Mouse (Mus musculus): ENCODE measurements around the gene Rnase4. TPM values are rescaled to one million over a fixed set of nuclear protein-coding genes. Genes with fewer than 3 reads are reported as not detected.

The Rnase4 gene
- total and polyA plus RNA-seq, 3 experiments, result 47.9 to 90.9 (median 59.6) TPM

- H3K4me1 ChIP-seq (ENCODE audit: control insufficient read depth, insufficient read depth, low read length), result peaks cover 1% of the 10 kb centered on the region; the same call in 1 of the 2 replicates
- H3K79me2 ChIP-seq (replicated peaks; ENCODE audit: control insufficient read depth, insufficient read depth, low read length), result no peaks in the 10 kb centered on the region
- peak overlapping the region; percentile 76 for H3K4me3 ChIP-seq
- H3K9ac ChIP-seq (ENCODE audit: low read depth, low read length), result peak overlapping the region; percentile 68
- TF ChIP-seq EP300 (IDR thresholded peaks at IDR 0.05; ENCODE audit: insufficient read depth, low read depth, low read length), result no peak
- TF ChIP-seq POLR2A (IDR thresholded peaks at IDR 0.05; ENCODE audit: insufficient read depth, low read depth, low read length), result no peak
- no peak for TF ChIP-seq CTCF (IDR thresholded peaks at IDR 0.05)
- intact Hi-C loops (cut with DNase I), result loop anchor here (1.0 kb wide), 1 partner anchor 282 kb away; the partner anchor contains the start of genes Ccnb1ip1 and Parp2
- WGBS, result under 1% methylated on average over 15 of the region's 15 CpGs
- H3K27ac ChIP-seq, result peak overlapping the region; percentile 96
- no peak for DNase-seq
- no peaks in the 10 kb centered on the region for H3K36me3 ChIP-seq (ENCODE audit: control insufficient read depth, insufficient read depth, low read length)
- no peaks in the 10 kb centered on the region for H3K27me3 ChIP-seq (ENCODE audit: control insufficient read depth, insufficient read depth, low read length)
Observed at GRCm38 (mm10) chr14:51089674-51090076, 1.2 kb upstream of the Rnase4 start.

DNA sequence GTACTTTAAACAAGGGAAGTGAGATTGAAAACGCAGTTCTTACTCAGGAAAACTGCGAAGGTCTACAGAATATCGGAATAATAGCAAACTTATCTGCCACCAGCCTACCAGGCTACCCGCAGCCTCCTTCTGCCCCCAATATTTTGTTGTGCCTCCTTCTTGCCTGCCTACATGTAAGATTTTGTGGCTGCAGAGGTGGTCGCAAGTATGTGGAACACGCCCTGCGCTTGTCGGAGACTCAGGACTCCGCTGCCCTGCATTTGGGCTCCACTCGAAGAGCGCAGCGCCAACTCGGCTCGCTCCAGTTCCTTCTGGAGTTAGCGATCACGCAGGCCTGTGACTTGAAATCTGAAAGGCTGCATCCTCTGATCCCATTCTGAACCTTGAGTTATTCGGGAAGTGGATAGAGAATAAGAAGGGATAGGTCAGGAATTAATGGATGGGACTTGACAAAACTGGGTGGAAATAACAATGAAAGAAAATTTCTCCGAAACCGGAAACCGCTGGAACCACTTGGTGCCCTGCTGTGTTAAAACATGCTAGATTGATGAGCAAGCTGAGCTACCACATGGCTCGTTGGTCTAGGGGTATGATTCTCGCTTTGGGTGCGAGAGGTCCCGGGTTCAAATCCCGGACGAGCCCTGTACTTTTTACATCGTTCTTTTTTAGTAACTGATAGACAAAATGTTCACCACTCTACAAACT, 648 bp upstream of the Rnase4 start:
- Histone ChIP-seq H3K9ac (ENCODE audit: low read depth, low read length) (peak overlapping the region; percentile 71), H3K4me3 (peak overlapping the region; percentile 76), H3K27ac (peak overlapping the region; percentile 96), H3K36me3 (ENCODE audit: control insufficient read depth, insufficient read depth, low read length) (no peaks in the 10 kb centered on the region), H3K27me3 (ENCODE audit: control insufficient read depth, insufficient read depth, low read length) (no peaks in the 10 kb centered on the region), H3K79me2 (replicated peaks; ENCODE audit: control insufficient read depth, insufficient read depth, low read length) (no peaks in the 10 kb centered on the region), H3K4me1 (ENCODE audit: control insufficient read depth, insufficient read depth, low read length) (peaks cover 1% of the 10 kb centered on the region; the same call in 1 of the 2 replicates)
- TF ChIP-seq CTCF (IDR thresholded peaks at IDR 0.05) (no peak), POLR2A (IDR thresholded peaks at IDR 0.05; ENCODE audit: insufficient read depth, low read depth, low read length) (no peak), EP300 (IDR thresholded peaks at IDR 0.05; ENCODE audit: insufficient read depth, low read depth, low read length) (peak; percentile 82)
- DNase-seq, result peak; percentile 84 to 88
- under 1% methylated on average over 27 of the region's 27 CpGs for WGBS
- intact Hi-C loops (cut with DNase I), result loop anchor here (1.0 kb wide), 1 partner anchor 283 kb away; the partner anchor contains the start of genes Ccnb1ip1 and Parp2

DNA sequence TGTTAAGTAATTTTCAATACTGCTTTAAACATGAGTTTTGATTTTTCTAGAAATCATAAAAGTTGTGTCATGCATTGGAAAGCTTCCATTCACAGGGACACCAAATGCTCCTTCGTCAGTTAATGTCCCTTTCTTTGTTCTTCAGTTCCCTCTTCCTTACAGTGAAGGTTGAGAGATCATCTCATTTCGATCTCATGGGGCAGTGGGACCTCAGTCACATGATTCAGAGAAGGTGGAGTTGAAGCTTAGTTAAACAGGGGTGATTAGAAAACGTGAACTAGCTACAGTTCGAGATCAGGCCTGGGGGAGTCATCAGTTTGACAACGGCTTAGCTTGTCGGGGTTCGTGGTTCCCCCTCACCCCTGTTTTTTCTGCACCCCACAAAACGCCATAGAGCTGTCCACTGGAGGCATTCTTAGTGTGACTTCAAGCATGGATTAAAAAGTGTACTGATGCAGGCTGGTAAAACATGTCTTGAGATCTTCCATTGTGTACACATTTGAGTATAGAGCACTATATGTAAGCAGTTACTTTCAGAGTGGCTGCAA, 1.3 kb downstream of the Rnase4 start:
- Histone ChIP-seq H3K79me2 (replicated peaks; ENCODE audit: control insufficient read depth, insufficient read depth, low read length) (no peaks in the 10 kb centered on the region), H3K27ac (peak overlapping the region; percentile 96), H3K4me1 (ENCODE audit: control insufficient read depth, insufficient read depth, low read length) (peaks cover 3% of the 10 kb centered on the region; the same call in 1 of the 2 replicates), H3K27me3 (ENCODE audit: control insufficient read depth, insufficient read depth, low read length) (no peaks in the 10 kb centered on the region), H3K4me3 (peak overlapping the region; percentile 76), H3K36me3 (ENCODE audit: control insufficient read depth, insufficient read depth, low read length) (no peaks in the 10 kb centered on the region; the same call in 1 of the 2 replicates), H3K9ac (ENCODE audit: low read depth, low read length) (peak overlapping the region; percentile 61)
- 57% methylated on average over 8 of the region's 8 CpGs for WGBS
- TF ChIP-seq EP300 (IDR thresholded peaks at IDR 0.05; ENCODE audit: insufficient read depth, low read depth, low read length) (no peak), POLR2A (IDR thresholded peaks at IDR 0.05; ENCODE audit: insufficient read depth, low read depth, low read length) (no peak), CTCF (IDR thresholded peaks at IDR 0.05) (no peak)
- intact Hi-C loops (cut with DNase I), result no loop called here
- peak; percentile 18 to 38 for DNase-seq

DNA sequence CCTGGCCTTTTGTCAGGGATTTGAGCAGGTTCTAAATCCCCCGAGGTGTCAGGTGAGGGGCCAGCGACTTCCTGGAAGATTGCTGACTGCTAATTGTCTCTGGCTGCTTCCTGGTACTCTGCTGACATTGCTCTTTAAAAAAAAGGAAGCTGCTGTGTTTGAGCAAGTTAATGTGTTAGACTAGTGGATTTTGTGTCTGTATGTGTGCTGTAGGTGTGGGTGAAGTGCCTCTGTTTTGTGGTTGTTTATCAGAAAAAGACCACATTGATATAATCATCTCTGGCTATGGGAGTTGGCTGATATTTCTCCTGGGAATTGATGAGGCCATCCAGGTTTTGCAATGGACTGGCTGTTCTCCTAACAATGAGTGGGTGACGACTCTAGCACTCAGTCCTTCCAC, 2.6 kb downstream of the Rnase4 start:
- peak in 1 of 2 experiments; percentile 39 for DNase-seq
- Histone ChIP-seq H3K4me1 (ENCODE audit: control insufficient read depth, insufficient read depth, low read length) (peaks cover 3% of the 10 kb centered on the region; the same call in 1 of the 2 replicates), H3K9ac (ENCODE audit: low read depth, low read length) (no peak overlapping the region), H3K79me2 (replicated peaks; ENCODE audit: control insufficient read depth, insufficient read depth, low read length) (no peaks in the 10 kb centered on the region), H3K36me3 (ENCODE audit: control insufficient read depth, insufficient read depth, low read length) (no peaks in the 10 kb centered on the region; the same call in 1 of the 2 replicates), H3K27ac (peak overlapping the region; percentile 42), H3K4me3 (no peak overlapping the region; the same call in 1 of the 2 replicates), H3K27me3 (ENCODE audit: control insufficient read depth, insufficient read depth, low read length) (no peaks in the 10 kb centered on the region)
- WGBS, result 31% methylated on average over 3 of the region's 3 CpGs
- intact Hi-C loops (cut with DNase I), result no loop called here
- TF ChIP-seq EP300 (IDR thresholded peaks at IDR 0.05; ENCODE audit: insufficient read depth, low read depth, low read length) (no peak), CTCF (IDR thresholded peaks at IDR 0.05) (no peak), POLR2A (IDR thresholded peaks at IDR 0.05; ENCODE audit: insufficient read depth, low read depth, low read length) (0 out of 2 replicates have a peak, but pooled peaks have one; percentile 18)

GRCm38 (mm10) chr14:51094096-51094875, 3.4 kb downstream of the Rnase4 start:
- no peaks in the 10 kb centered on the region; the same call in 1 of the 2 replicates for H3K36me3 ChIP-seq (ENCODE audit: control insufficient read depth, insufficient read depth, low read length)
- H3K4me1 ChIP-seq (ENCODE audit: control insufficient read depth, insufficient read depth, low read length), result peaks cover 3% of the 10 kb centered on the region; the same call in 1 of the 2 replicates
- intact Hi-C loops (cut with DNase I), result no loop called here
- no peaks in the 10 kb centered on the region for H3K79me2 ChIP-seq (replicated peaks; ENCODE audit: control insufficient read depth, insufficient read depth, low read length)
- no peak overlapping the region for H3K9ac ChIP-seq (ENCODE audit: low read depth, low read length)
- no peak for TF ChIP-seq EP300 (IDR thresholded peaks at IDR 0.05; ENCODE audit: insufficient read depth, low read depth, low read length)
- TF ChIP-seq POLR2A (IDR thresholded peaks at IDR 0.05; ENCODE audit: insufficient read depth, low read depth, low read length), result no peak
- TF ChIP-seq CTCF (IDR thresholded peaks at IDR 0.05), result no peak
- H3K4me3 ChIP-seq, result no peak overlapping the region
- WGBS, result 64% methylated on average over 5 of the region's 5 CpGs
- H3K27me3 ChIP-seq (ENCODE audit: control insufficient read depth, insufficient read depth, low read length), result no peaks in the 10 kb centered on the region
- peak overlapping the region; percentile 42 for H3K27ac ChIP-seq
- DNase-seq, result peak; percentile 42 to 46
